Mouse (Mus musculus): ENCODE measurements at regions not wholly inside any gene's neighbourhood (a gene's known extent, or its start where the extent isn't known, plus 50 kb on each side); places are given as distances from the start of the nearest gene placed in this dataset.
A peak's percentile ranks its signal among the peaks of the same experiment; 100 is the strongest.

GRCm38 (mm10) chr1:23265556-23266232 lies 131.9 kb downstream of the Ogfrl1 start:
- Histone ChIP-seq H3K9me3 (ENCODE audit: low read length) (no peaks in the 10 kb centered on the region), H3K27me3 (ENCODE audit: insufficient read depth, low read length) (no peaks in the 10 kb centered on the region), H3K27ac (ENCODE audit: low read length) (peak overlapping the region; percentile 64), H3K4me3 (ENCODE audit: low read length) (no peak overlapping the region), H3K36me3 (ENCODE audit: insufficient read depth, low read length) (peaks cover 6% of the 10 kb centered on the region; the same call in 1 of the 2 replicates), H3K4me1 (ENCODE audit: insufficient read depth, low read length) (peaks cover 19% of the 10 kb centered on the region), H3K9ac (replicated peaks; ENCODE audit: low read length) (no peak overlapping the region), H3K4me2 (replicated peaks; ENCODE audit: low read depth, low read length) (no peak overlapping the region)
- 0 out of 2 replicates have a peak, but pooled peaks have one; percentile 35 for ATAC-seq (ENCODE audit: low FRiP score, low TSS enrichment)
- WGBS = 44% methylated on average over 3 of the region's 3 CpGs

- Histone ChIP-seq H3K4me2 (replicated peaks; ENCODE audit: low read depth, low read length) (peak overlapping the region; percentile 37), H3K27ac (ENCODE audit: low read length) (peak overlapping the region; percentile 51), H3K9me3 (ENCODE audit: low read length) (no peaks in the 10 kb centered on the region), H3K4me1 (ENCODE audit: insufficient read depth, low read length) (peaks cover 26% of the 10 kb centered on the region), H3K9ac (replicated peaks; ENCODE audit: low read length) (no peak overlapping the region), H3K36me3 (ENCODE audit: insufficient read depth, low read length) (0 out of 2 replicates have a peak, but pooled peaks cover 2% of the 10 kb centered on the region), H3K4me3 (ENCODE audit: low read length) (no peak overlapping the region), H3K27me3 (ENCODE audit: insufficient read depth, low read length) (no peaks in the 10 kb centered on the region)
- ATAC-seq (ENCODE audit: low FRiP score, low TSS enrichment) = peak; percentile 39; the same call in 1 of the 2 replicates
- 33% methylated on average over 3 of the region's 3 CpGs for WGBS
Measured at GRCm38 (mm10) chr1:23264251-23264650, 133.3 kb downstream of the Ogfrl1 start.

GRCm38 (mm10) chr1:23263798-23264197 lies 133.8 kb downstream of the Ogfrl1 start:
- Histone ChIP-seq H3K27me3 (ENCODE audit: insufficient read depth, low read length) (no peaks in the 10 kb centered on the region), H3K36me3 (ENCODE audit: insufficient read depth, low read length) (0 out of 2 replicates have a peak, but pooled peaks cover 2% of the 10 kb centered on the region), H3K4me3 (ENCODE audit: low read length) (no peak overlapping the region), H3K9ac (replicated peaks; ENCODE audit: low read length) (no peak overlapping the region), H3K9me3 (ENCODE audit: low read length) (no peaks in the 10 kb centered on the region), H3K4me2 (replicated peaks; ENCODE audit: low read depth, low read length) (peak overlapping the region; percentile 37; the same call in 1 of the 2 replicates), H3K27ac (ENCODE audit: low read length) (peak overlapping the region; percentile 51), H3K4me1 (ENCODE audit: insufficient read depth, low read length) (peaks cover 30% of the 10 kb centered on the region)
- 15% methylated on average over 4 of the region's 4 CpGs for WGBS
- peak; percentile 66 for ATAC-seq (ENCODE audit: low FRiP score, low TSS enrichment)

GRCm38 (mm10) chr1:23261652-23262051 lies 135.9 kb downstream of the Ogfrl1 start:
- H3K4me1 ChIP-seq (ENCODE audit: insufficient read depth, low read length) = peaks cover 33% of the 10 kb centered on the region
- no peak overlapping the region for H3K27ac ChIP-seq (ENCODE audit: low read length)
- H3K27me3 ChIP-seq (ENCODE audit: insufficient read depth, low read length) = no peaks in the 10 kb centered on the region
- no peak overlapping the region for H3K4me2 ChIP-seq (replicated peaks; ENCODE audit: low read depth, low read length)
- H3K9ac ChIP-seq (replicated peaks; ENCODE audit: low read length) = no peak overlapping the region
- H3K4me3 ChIP-seq (ENCODE audit: low read length) = no peak overlapping the region
- H3K9me3 ChIP-seq (ENCODE audit: low read length) = no peaks in the 10 kb centered on the region
- ATAC-seq (ENCODE audit: low FRiP score, low TSS enrichment) = peak; percentile 65; the same call in 1 of the 2 replicates
- no peaks in the 10 kb centered on the region for H3K36me3 ChIP-seq (ENCODE audit: insufficient read depth, low read length)
- 37% methylated on average over 3 of the region's 3 CpGs for WGBS

DNA sequence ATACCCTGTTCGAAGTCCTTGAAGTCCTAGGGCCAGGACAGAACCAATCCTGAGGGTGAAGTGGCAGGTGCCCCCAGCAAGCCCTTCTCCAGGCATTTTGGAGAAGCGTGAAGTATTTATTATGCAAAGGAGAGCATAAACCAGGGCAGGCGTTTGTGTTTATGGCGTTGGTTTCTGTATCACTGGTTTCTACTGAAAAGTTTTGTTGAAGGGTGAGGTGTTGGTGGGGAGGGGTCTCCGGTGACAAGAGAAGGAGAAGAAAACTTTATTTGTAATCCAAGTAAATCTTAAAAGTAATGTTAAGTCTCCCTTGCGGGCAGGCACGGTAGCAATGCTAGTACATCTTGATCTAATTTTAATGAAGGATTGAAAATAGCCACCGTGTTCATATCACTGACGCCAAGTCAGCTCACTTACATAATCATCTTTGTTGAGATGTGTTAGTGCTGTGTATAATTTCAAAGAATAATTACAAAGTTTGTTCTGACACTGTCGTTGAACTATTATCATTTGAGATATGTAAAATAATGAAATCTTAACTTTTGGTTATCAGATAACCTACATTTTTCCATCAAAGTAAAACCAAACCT lies 140.2 kb downstream of the Ogfrl1 start:
- Histone ChIP-seq H3K9me3 (ENCODE audit: low read length) (no peaks in the 10 kb centered on the region), H3K9ac (replicated peaks; ENCODE audit: low read length) (peak overlapping the region; percentile 82), H3K4me3 (ENCODE audit: low read length) (peak overlapping the region; percentile 76), H3K27ac (ENCODE audit: low read length) (peak overlapping the region; percentile 91), H3K27me3 (ENCODE audit: insufficient read depth, low read length) (no peaks in the 10 kb centered on the region), H3K36me3 (ENCODE audit: insufficient read depth, low read length) (no peaks in the 10 kb centered on the region), H3K4me2 (replicated peaks; ENCODE audit: low read depth, low read length) (peak overlapping the region; percentile 62), H3K4me1 (ENCODE audit: insufficient read depth, low read length) (peaks cover 23% of the 10 kb centered on the region)
- WGBS = 21% methylated on average over 10 of the region's 10 CpGs
- no peak for ATAC-seq (ENCODE audit: low FRiP score, low TSS enrichment)

GRCm38 (mm10) chr1:23256630-23257001 lies 141.0 kb downstream of the Ogfrl1 start:
- no peaks in the 10 kb centered on the region for H3K36me3 ChIP-seq (ENCODE audit: insufficient read depth, low read length)
- no peaks in the 10 kb centered on the region for H3K27me3 ChIP-seq (ENCODE audit: insufficient read depth, low read length)
- H3K4me3 ChIP-seq (ENCODE audit: low read length) = peak overlapping the region; percentile 76
- peak; percentile 76 for ATAC-seq (ENCODE audit: low FRiP score, low TSS enrichment)
- no peaks in the 10 kb centered on the region for H3K9me3 ChIP-seq (ENCODE audit: low read length)
- WGBS = under 1% methylated on average over 34 of the region's 45 CpGs
- peak overlapping the region; percentile 91 for H3K27ac ChIP-seq (ENCODE audit: low read length)
- peak overlapping the region; percentile 82 for H3K9ac ChIP-seq (replicated peaks; ENCODE audit: low read length)
- peaks cover 23% of the 10 kb centered on the region for H3K4me1 ChIP-seq (ENCODE audit: insufficient read depth, low read length)
- peak overlapping the region; percentile 62 for H3K4me2 ChIP-seq (replicated peaks; ENCODE audit: low read depth, low read length)

DNA sequence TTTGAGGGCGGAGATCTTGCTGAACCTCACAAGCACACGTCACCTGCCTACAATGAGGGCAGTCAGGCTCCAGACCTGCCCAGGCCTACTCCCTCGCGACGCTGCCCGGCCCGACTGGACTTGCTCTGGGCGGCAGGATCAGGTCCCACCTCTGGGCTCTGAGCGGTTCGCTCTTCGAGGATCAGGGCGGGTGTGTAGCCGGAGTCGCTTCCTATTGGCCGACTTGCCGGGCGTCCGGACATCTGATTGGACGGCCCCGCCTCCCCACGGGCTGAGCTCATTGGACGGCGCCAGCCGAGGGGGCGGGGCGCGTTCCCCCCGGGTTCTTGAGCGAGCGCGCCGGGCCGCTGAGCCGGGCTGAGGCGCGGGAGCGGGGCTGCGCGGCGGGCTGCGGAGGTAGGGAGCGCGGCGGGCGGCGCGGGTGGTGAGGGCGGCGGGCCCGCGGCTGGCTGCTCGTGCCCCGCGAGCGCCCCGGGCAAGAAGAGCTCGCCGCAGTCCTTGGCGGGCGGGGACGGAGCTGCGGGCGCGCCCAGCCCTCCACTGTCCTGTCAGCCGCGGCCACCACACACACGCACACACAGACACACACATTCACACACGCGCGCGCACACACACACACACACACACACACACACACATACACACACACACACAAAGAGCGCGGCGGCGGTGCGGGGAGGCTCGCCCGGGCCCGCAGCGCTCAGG lies 141.5 kb downstream of the Ogfrl1 start:
- WGBS = under 1% methylated on average over 47 of the region's 80 CpGs
- ATAC-seq (ENCODE audit: low FRiP score, low TSS enrichment) = peak; percentile 99
- no peaks in the 10 kb centered on the region for H3K27me3 ChIP-seq (ENCODE audit: insufficient read depth, low read length)

GRCm38 (mm10) chr1:23254235-23254634 lies 143.3 kb downstream of the Ogfrl1 start:
- H3K4me3 ChIP-seq (ENCODE audit: low read length) = no peak overlapping the region
- WGBS = 81% methylated on average over 8 of the region's 8 CpGs
- ATAC-seq (ENCODE audit: low FRiP score, low TSS enrichment) = no peak

More for the DNA sequence above, 141.5 kb downstream of the Ogfrl1 start:
- Histone ChIP-seq H3K27ac (ENCODE audit: low read length) (peak overlapping the region; percentile 91), H3K4me2 (replicated peaks; ENCODE audit: low read depth, low read length) (peak overlapping the region; percentile 62), H3K4me1 (ENCODE audit: insufficient read depth, low read length) (peaks cover 23% of the 10 kb centered on the region), H3K4me3 (ENCODE audit: low read length) (peak overlapping the region; percentile 76), H3K9me3 (ENCODE audit: low read length) (no peaks in the 10 kb centered on the region), H3K9ac (replicated peaks; ENCODE audit: low read length) (peak overlapping the region; percentile 82), H3K36me3 (ENCODE audit: insufficient read depth, low read length) (no peaks in the 10 kb centered on the region)

GRCm38 (mm10) chr1:23231522-23231921 lies 129.5 kb upstream of the 4933415F23Rik start:
- Histone ChIP-seq H3K4me2 (replicated peaks; ENCODE audit: low read depth, low read length) (no peak overlapping the region), H3K9ac (replicated peaks; ENCODE audit: low read length) (no peak overlapping the region), H3K4me3 (ENCODE audit: low read length) (no peak overlapping the region), H3K4me1 (ENCODE audit: insufficient read depth, low read length) (no peaks in the 10 kb centered on the region), H3K27ac (ENCODE audit: low read length) (no peak overlapping the region), H3K9me3 (ENCODE audit: low read length) (no peaks in the 10 kb centered on the region; the same call in 1 of the 2 replicates), H3K27me3 (ENCODE audit: insufficient read depth, low read length) (no peaks in the 10 kb centered on the region), H3K36me3 (ENCODE audit: insufficient read depth, low read length) (no peaks in the 10 kb centered on the region)
- 32% methylated on average over 1 of the region's 1 CpGs for WGBS
- ATAC-seq (ENCODE audit: low FRiP score, low TSS enrichment) = no peak

More at GRCm38 (mm10) chr1:23254235-23254634, 143.3 kb downstream of the Ogfrl1 start:
- Histone ChIP-seq H3K27ac (ENCODE audit: low read length) (no peak overlapping the region), H3K9ac (replicated peaks; ENCODE audit: low read length) (no peak overlapping the region), H3K4me2 (replicated peaks; ENCODE audit: low read depth, low read length) (no peak overlapping the region), H3K9me3 (ENCODE audit: low read length) (no peaks in the 10 kb centered on the region), H3K27me3 (ENCODE audit: insufficient read depth, low read length) (no peaks in the 10 kb centered on the region), H3K4me1 (ENCODE audit: insufficient read depth, low read length) (peaks cover 14% of the 10 kb centered on the region; the same call in 1 of the 2 replicates), H3K36me3 (ENCODE audit: insufficient read depth, low read length) (no peaks in the 10 kb centered on the region)

Data from kidney, embryonic 16.5 days (tissue).